Mouse (Mus musculus) C2C12 (cell line): ENCODE results near the gene Kxd1.

Experiments used
- CEBPB ChIP-seq: IDR thresholded peaks from one replicate; pipeline ENCODE4 v1.6.1; 2011; ENCODE audit warnings: low read depth, mild to moderate bottlenecking, control low read depth, moderate library complexity
- CTCF ChIP-seq: IDR thresholded peaks from one replicate; pipeline ENCODE4 v1.5.1; 2011; ENCODE audit not compliant: control insufficient read depth, insufficient read depth, insufficient read length
- FOSL1 ChIP-seq: IDR thresholded peaks from one replicate; pipeline ENCODE4 v1.8.0; 2011; ENCODE audit warnings: mild to moderate bottlenecking, low read length; ENCODE audit not compliant: poor library complexity, insufficient read depth, severe bottlenecking
- MAX ChIP-seq: IDR thresholded peaks from one replicate; pipeline ENCODE4 v1.6.1; 2011; ENCODE audit warnings: mild to moderate bottlenecking, control low read depth
- MYOD1 ChIP-seq: IDR thresholded peaks from one replicate; pipeline ENCODE4 v1.6.1; 2011; ENCODE audit warnings: low read depth; ENCODE audit not compliant: control insufficient read depth, insufficient read length
- MYOG ChIP-seq: IDR thresholded peaks from one replicate; pipeline ENCODE4 v1.6.1; 2011; ENCODE audit not compliant: control insufficient read depth, insufficient read length; ENCODE audit errors: extremely low read depth
- USF1 ChIP-seq: IDR thresholded peaks from one replicate; pipeline ENCODE4 v1.6.1; 2011; ENCODE audit warnings: low read depth, mild to moderate bottlenecking, control low read depth, moderate library complexity

GRCm38 (mm10) chr8:70466771-70467170 lies 61.0 kb downstream of the Kxd1 start:
- TF ChIP-seq CTCF (no peak), MAX (no peak), MYOG (no peak), USF1 (no peak), MYOD1 (no peak), FOSL1 (no peak), CEBPB (no peak)
